Mouse (Mus musculus): ENCODE results near the gene Pigk.

DNA sequence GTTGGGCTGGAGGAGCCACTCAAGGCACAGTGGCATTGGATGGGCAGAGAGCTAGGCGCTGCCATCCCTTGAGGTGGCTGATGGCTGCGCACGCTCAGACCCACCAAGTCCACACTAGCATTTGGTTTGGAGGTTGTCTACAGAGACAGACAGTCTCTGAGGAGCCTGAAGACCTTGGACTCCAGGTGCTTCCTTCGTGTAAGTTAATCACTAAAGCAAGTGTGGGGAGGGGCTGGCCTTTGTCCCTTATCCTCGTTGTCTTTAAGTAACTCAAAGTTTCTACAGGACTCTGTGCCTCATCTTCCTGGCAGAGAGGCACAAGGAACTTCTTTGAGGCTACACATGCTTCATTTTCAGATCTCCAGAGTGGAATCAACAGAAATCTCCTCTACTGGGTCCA is 15.9 kb upstream of the Pigk start:
- TF ChIP-seq GATA1 (IDR thresholded peaks at IDR 0.05; ENCODE audit: borderline replicate concordance, low read length): no peak
- TF ChIP-seq FLI1 (IDR thresholded peaks at IDR 0.05; ENCODE audit: low read length): no peak
